Mouse (Mus musculus) hindlimb bud, embryonic 11.5 days (tissue): ENCODE measurements around the gene Exoc2.

Experiments
- DNase-seq: peaks from one replicate; pipeline ENCODE4 v3.0.0-alpha.2; 2012; ENCODE audit warnings: low read depth, low spot score; ENCODE audit errors: extremely low spot score

The Exoc2 gene

DNA sequence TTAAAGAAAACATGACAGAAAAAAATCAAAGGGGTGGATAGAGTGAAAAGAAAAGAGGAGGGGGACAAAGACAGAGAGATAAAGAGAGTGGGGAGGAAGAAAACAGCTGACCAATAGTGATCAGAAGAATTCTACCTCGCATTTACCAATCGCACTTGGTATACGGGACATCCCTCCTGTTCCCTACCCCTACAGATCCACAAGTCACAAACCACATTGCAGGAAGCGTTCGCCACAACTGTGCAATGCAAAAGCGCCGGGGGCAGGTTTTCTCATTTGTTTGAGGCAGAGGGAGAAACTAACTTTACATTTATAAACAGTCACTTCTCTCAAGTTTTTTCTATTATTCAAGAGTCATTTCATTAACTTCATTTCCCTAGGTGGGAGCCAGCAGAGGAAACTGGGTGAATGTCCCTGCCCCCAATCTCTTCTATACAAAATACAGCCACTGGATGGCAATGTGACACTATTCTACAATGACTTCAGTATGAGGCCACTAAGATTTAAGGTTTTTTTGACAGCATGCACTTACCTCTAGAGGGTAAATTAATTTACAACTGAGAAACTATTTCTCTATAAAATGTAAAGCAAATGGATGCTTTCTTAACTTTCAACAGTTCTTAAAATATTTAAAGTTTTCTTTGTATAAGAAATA is 72.4 kb downstream of the Exoc2 start:
- DNase-seq, result no peak

DNA sequence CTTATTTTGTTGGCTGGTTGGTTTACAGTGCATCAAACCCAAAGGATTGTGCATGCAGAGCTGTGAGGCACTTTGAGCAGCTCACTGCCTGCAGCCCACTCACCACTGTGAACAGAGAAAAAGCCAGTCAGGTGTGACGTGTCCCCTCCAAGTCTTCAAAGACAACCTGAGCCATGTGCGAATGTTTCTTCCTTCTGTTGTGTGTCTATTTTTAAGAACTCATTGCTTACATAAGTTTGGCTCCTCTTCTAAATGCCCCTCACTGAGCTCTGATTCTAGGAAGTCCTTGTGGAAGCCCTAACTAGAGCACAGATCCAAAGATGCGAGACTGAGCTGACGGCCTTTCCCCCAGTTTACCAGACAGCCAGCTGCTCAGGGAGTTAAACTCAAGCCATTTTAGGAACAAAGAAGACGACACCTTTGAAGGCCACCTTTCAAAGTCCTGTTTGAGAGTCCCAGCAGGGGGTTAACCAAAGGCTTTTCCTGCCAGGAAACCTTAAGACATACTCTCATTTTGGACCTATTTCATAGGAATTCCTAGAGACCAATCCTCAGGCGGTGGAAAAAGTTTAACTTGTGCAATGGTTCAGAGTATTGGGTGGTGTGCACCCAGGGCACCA is 79.8 kb downstream of the Exoc2 start:
- DNase-seq, result no peak

DNA sequence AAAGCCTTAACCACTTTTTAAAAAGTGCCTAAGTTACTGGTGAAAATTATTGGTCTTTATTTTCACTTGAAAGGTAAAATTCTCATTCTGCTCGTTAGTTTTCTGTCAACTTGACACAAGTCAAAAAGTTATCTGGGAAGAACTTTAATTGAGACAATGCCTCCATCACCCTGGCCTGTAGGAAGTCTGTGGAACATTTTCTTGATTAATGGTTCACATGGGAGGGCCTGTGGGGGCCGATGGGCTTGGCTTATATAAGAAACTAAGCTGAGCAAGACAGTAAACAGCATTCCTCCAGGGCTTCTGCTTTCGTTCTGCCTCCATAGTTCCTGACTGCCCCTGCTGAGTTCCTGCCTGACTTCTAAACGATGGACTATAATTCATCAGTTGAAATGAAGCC is 81.6 kb downstream of the Exoc2 start:
- no peak for DNase-seq

GRCm38 (mm10) chr13:30891223-30891622 is 82.7 kb downstream of the Exoc2 start:
- no peak for DNase-seq

DNA sequence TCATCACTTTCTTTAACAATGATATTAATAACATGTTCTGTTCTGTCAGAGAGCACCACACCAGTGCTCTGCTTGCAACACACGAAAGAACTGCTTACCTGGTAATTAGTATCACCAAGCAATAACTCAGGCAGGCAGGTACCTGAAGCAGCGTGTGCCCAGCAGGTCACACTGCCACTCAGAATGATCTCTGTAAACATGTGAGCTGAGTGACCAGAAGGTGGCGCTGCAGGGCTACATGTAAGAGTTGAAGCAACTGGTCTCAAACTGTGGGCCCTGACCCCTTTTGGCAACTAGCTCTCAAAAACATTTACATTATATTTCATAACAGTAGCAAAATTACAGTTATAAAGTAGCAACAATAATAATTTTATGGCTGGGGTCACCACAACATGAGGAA is 85.4 kb downstream of the Exoc2 start:
- DNase-seq, result peak; percentile 53

GRCm38 (mm10) chr13:30880310-30880709 is 93.6 kb downstream of the Exoc2 start:
- DNase-seq, result no peak

DNA sequence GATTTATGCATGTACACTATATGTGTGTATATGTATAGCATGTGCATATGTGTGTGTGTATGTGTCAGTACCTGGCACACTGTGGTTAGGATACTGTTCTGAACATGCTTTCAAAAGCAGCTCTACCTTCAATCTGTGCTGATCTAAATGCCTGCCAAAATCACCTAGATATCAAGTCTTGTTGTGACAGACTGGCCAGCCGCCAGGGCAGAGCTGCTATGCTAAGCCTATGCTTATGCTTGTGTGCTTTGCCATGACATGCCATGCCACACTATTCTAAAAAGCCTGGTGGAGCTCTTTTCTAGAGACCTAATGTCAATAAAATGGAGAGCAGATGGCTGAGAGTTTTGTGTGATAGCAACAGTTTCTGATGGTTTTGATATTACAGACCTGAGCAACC is 94.0 kb downstream of the Exoc2 start:
- DNase-seq, result no peak

DNA sequence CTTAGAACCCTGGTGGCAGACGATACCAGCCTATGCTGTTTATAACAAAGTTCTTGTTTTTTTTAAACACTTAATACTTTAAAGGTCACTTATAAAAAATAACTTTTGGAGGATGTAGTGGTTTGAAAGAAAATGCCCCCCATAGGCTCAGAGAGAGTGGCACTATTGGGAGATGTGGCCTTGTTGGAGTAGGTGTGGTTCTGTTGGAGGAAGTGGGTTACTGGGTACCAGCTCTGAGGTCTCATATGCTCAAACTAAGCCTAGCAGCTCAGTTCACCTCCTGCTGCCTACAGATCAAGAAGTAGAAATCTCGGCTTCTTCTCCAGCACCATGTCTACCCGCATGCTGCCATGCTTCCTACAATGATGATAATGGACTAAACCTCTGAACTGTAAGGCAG is 98.1 kb downstream of the Exoc2 start:
- no peak for DNase-seq

- no peak for DNase-seq
Observed at GRCm38 (mm10) chr13:30873472-30873871, 100.4 kb downstream of the Exoc2 start.

DNA sequence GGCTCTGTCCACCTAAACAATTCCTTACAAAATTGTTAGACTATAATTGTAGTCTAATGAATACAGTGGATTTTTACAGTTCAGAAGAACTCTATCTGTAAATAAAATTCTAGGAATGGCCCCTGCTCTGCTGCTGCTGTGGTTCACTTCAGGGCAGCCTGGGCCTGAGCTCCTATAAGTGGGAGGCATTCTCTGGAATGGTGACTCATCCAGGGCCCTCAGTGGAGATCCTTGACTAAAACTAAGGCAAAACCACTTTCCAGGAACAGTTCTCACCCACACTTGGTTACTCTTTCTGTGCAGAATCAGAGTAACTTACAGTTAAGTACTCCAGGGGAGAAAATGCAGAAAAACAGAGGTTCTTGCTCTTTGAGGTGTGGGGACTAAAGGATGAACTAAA is 108.4 kb downstream of the Exoc2 start:
- no peak for DNase-seq

GRCm38 (mm10) chr13:30864042-30864441 is 109.9 kb downstream of the Exoc2 start:
- no peak for DNase-seq

DNA sequence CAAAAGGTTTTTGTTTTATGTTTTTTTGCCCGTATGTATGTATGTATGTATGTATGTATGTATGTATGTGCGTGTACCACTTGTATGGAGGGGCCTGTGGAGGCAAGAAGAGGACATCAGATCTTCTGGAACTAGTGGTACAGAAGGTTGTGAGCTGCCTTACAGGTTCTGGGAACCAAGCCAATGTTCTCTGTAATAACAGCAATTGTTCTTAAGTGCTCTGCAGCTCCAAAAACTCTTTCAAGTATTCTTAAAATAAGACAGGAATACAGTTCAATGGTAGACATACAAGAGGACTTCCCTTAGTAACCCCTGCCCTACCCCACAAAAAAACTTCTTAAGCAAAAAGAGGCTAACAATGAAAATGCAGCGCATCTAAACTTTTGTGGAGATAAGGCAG is 115.5 kb downstream of the Exoc2 start:
- no peak for DNase-seq

DNA sequence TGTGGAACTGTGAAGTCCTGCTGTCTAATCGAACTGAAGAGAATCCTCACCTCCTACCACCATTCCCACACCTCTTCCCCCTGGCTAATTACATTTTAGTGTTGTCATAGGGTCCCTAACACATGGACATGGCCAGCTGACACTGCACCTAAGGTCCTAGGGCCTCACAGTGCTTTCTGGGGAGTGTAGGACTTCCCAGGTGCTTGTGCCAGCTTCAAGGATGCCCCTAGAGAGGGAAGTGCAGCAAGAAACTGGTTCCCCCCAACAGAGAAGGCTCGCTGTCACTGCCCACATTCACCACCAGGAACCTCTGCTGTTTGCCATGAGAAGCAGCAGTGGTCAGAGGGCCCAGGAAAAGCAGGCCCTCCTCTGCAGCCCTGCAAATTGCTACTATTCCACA is 123.2 kb downstream of the Exoc2 start:
- DNase-seq, result no peak

DNA sequence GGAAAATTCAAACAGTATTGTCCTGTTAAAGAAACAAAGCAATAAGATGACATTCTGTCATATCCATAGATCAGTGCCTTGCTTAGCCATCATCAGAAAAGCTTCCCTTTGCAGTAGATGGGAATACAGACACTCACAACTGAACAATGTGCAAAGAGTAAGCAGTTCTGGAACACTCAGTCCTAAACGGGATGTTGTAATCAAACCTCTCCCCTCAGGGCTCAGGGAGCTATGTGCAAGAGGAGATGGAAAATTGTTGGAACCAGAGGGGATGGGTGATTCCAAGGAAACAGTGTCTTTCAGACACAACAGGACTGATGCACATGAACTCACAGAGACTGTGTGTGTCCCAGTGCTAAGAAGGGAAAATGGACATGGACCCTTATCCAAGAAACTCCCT is 125.9 kb downstream of the Exoc2 start:
- DNase-seq, result no peak

GRCm38 (mm10) chr13:30846506-30846905 is 127.4 kb downstream of the Exoc2 start:
- no peak for DNase-seq

- no peak for DNase-seq
Observed at GRCm38 (mm10) chr13:30843049-30843448, 130.8 kb downstream of the Exoc2 start.

GRCm38 (mm10) chr13:30841843-30842242 is 132.1 kb downstream of the Exoc2 start:
- DNase-seq, result no peak

GRCm38 (mm10) chr13:30841306-30841705 is 132.6 kb downstream of the Exoc2 start:
- no peak for DNase-seq

GRCm38 (mm10) chr13:30840700-30841099 is 133.2 kb downstream of the Exoc2 start:
- DNase-seq, result no peak

GRCm38 (mm10) chr13:30836342-30836741 is 137.6 kb downstream of the Exoc2 start:
- DNase-seq, result no peak

GRCm38 (mm10) chr13:30834859-30835258 is 139.0 kb downstream of the Exoc2 start:
- no peak for DNase-seq

DNA sequence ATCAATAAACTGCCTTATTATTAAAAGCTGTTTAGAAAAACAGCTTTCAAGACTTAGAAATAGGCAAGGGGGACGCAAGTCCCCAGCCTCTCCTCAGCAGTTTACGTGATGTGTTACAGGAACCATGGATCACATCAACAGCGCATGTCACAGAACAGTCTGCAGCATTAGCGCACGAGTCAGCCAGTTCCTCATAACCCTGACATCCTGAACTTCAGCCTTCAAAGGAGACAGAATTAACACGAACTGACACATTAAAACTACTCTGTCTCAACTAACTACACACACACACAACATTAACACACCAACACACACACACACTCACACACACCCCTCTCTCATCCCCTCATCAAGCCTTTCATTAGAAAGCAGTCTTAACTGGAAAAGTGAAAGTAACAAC is 139.5 kb downstream of the Exoc2 start:
- no peak for DNase-seq
